Mouse (Mus musculus): Measurements from ENCODE around the gene Chml. TPM values are rescaled to one million over a fixed set of nuclear protein-coding genes. Genes with fewer than 3 reads are reported as not detected.

Chml gene
- total RNA-seq, 2 experiments from 2014 or later: 2.1 to 3.2 TPM

DNA sequence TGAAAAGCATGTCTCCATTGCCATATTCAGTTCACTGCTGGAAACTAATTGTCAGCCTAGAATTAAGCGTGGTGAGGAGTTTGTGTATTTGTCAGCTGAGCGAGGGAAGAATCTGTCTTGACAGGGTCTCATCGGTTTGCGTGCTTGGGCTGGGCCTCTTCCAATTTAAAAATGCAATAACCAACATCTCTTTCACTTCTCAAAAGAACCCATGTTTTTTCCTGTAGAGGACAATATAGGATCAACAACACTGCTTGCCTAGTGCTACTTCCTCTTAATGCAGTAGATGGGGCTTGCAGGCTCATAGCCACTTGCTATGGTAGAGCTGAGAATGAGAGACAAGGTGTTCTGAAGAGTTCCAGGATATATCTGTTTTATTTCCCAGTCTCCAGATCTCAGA, 32.8 kb downstream of the Chml start:
- DNase-seq: no peak

DNA sequence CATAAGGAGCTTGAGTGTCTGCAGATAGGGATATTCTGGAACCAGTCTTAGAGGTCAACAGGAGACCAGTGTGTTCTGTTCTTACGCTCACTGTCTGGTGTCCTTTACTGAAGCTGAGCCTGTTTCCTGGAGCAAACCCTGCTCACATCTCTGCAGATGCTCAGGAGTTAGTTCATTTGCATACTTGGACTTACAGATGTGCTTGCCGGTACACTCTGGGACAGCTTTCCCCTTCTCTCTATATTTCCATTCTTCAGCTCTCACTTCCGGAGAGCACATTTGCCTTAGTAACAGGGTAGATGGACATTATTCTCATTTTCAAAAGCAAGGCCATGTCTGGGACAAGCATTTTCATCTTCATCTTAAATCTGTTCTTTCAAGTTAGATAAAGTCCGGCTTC, 44.1 kb downstream of the Chml start:
- no peak for DNase-seq

DNA sequence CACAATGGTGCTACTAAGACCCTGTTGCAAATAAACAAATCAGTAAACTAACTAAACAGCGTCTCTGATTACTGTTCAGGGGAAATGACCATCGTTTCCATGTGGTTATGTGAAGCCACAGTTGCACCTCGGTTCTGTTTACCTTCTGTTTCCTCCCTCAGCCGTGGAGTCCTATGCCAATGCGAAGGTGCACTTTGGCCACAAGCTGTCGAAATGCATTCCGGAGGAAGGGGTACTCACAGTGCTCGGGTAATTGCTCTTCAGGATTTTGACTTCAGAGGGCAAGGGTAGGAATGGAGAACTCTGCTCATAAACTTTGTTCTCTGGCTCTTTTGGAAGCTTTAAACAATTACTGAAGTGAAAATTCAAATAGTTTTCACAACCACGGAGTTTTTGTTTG, 45.7 kb downstream of the Chml start:
- no peak for DNase-seq

DNA sequence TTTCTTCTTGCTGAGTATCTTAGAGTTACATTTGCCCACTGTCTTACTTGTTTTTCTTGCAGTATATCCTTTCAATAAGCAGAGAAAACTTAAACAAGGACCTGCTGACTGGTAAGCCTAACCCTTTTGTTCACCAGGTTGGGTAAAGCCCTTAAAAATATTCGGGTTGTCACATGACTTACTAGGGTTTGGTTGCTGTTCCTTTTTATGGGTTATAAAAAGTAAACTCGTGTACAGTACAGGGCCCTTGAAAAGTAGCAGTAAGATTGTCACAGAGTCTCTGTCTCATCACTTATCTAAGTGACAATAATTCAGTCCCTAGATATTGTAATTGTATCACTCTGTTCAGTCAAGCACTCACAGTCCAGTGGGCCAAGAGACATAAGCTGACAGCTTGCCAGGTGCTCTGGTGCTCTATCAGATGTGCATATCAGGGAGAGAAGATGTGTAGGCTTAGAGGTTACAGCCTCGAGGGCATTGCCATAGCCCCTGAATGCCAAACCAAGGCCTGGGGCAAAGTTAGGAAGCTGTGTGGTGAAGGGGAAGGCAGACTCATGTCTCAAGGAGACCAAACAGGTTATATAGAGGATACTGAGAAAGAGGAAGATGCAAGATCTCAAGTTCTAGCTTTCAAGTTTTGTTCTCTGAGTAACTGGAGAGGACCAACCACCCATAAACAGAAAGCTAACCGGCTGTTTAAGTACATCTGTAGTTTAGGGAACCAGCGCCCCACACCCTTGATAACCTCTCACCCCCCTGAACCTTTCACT, 49.0 kb downstream of the Chml start:
- no peak for DNase-seq

DNA sequence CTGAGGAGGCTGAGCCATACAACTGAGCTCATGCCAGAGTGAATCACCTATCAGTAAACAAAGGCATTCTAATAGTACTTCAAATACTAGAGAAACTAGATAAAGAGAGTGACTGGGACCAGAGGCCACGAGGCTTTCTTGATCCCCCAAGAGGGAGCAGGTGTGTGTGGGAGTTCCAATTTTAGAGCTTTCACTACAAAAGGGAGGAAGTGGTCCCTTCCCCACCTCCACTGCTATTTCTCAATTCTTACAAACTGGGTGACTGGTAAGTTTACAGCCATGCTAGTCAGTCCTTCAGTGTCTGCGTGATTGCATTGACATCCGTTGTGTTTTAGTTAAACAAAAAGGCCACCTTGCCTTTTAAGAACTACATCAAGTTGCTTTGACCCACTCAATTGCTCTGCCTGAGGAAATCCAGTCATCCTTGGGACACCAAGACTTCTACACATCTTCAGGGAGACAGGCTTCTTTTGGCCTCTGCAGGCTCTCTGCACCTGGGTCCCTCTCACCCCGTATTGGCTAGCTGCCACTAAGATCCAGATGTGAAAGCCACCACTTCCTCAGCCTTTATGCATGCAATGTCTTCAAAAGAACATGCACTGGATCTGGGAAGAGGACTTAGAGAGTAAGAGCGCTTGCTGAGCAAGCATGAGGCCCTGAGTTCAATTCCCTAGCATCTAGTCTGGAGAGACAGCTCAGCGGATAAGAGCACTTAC, 52.1 kb downstream of the Chml start:
- no peak for DNase-seq

DNA sequence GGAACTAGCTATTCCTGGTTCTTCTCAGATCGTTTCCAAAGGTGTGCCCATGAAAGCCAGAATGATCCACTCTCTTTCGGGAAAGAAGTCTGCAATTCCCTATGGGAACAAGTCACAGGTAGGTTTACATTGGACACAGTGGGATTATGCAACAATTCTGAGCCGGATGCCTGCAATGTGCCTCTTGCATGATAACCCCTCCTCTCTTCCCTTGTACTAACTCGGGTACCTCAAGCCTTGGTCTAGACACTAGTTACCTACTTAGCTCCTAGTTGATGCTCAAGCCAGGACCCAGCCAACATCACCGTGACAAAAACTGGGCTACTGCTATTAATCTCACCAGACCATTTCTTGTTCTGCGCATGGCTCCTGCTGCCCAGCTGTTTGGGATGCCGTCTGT, 53.6 kb downstream of the Chml start:
- no peak for DNase-seq

DNA sequence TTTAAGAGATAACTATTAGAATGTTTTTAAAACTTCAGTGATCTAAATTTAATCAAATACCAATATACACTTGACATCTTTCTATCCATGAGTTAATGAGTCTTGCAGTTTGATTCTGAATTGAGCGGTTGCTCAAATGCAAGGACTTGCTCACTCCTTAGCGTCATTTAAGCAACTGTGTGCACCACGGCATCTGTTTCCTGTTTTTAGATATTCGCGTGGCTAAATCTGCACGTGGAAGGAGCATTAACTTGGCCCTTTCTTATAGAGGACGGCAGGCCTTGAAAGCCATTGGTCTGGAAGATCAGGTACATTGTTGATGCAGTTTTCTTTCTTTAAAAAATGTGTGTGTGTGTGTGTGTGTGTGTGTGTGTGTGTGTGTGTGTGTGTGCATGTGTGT, 55.0 kb downstream of the Chml start:
- no peak for DNase-seq

DNA sequence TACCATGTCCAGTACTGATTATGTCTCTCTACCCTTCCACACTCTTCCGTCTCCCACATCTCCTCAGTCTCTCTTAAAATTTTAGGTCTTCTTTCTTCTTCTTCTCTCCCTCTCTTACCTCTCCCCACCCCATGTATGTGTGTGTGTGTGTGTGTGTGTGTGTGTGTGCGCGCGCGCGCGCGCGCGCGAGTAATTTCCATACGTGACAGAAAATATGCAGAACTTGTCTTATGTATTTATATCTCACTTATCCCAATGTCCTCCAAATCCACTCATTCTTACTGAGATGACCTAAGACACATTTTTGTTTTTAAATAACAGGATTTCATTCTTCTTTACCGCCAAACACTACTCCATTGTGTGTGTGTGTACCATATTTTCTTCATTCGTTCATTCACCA, 60.2 kb downstream of the Chml start:
- DNase-seq: no peak

Other genes starting within 250 kb of the Chml start
- under 1 TPM; 0.15 to 0.24 TPM for gene Rgs7, start 200.4 kb downstream of the Chml start, total RNA-seq (2021)
- under 1 TPM; 0.26 to 0.27 TPM for gene Kmo, start 72.5 kb downstream of the Chml start, total RNA-seq (2021)
- gene Fh1, start 67.3 kb downstream of the Chml start, total RNA-seq (2021): 100 to 1,000 TPM; 273 to 299 TPM
- gene Opn3, start 125 bp downstream of the Chml start, total RNA-seq (2021): 1 to 10 TPM; 4.0 to 4.6 TPM
- not detected for gene Wdr64, start 5.7 kb upstream of the Chml start, total RNA-seq (2021)
- under 1 TPM in 1 of 2 experiments, not detected in 1; 0.64 TPM for gene Exo1, start 187.7 kb upstream of the Chml start, total RNA-seq (2021)
- gene Gm38100, start 227.4 kb upstream of the Chml start, total RNA-seq (2021): not detected

Measured in gastrocnemius, postnatal 25 days (tissue).